Mouse (Mus musculus) adrenal gland, adult 8-10 months (tissue): ENCODE data around the gene N4bp2. TPM values are rescaled to one million over a fixed set of nuclear protein-coding genes. Genes with fewer than 3 reads are reported as not detected.

Source experiments
- DNase-seq: peaks from one replicate; pipeline ENCODE4 v3.0.0; 2022
- total RNA-seq, 4 experiments: library from RNA; stranded (reverse); gene quantifications; 2 replicates each; pipeline ENCODE4 v1.2.4; 2022

Gene N4bp2
- total RNA-seq, 4 experiments from 2014 or later = 14.0 to 16.9 (median 14.9) TPM

- DNase-seq = no peak
Measured at GRCm38 (mm10) chr5:65831917-65832618, 68.7 kb downstream of the N4bp2 start.

- DNase-seq = no peak
Measured at GRCm38 (mm10) chr5:65833092-65833491, 69.8 kb downstream of the N4bp2 start.

- no peak for DNase-seq
Measured at GRCm38 (mm10) chr5:65833766-65834498, 70.6 kb downstream of the N4bp2 start.

GRCm38 (mm10) chr5:65838053-65838452 lies 74.7 kb downstream of the N4bp2 start:
- no peak for DNase-seq

- DNase-seq = no peak
Measured at GRCm38 (mm10) chr5:65842947-65843346, 79.6 kb downstream of the N4bp2 start.

- DNase-seq = no peak
Measured at GRCm38 (mm10) chr5:65846534-65846933, 83.2 kb downstream of the N4bp2 start.

- no peak for DNase-seq
Measured at GRCm38 (mm10) chr5:65846958-65847357, 83.6 kb downstream of the N4bp2 start.

- DNase-seq = no peak
Measured at GRCm38 (mm10) chr5:65847656-65848055, 84.3 kb downstream of the N4bp2 start.

GRCm38 (mm10) chr5:65850765-65851164 lies 87.4 kb downstream of the N4bp2 start:
- no peak for DNase-seq

GRCm38 (mm10) chr5:65854786-65855191 lies 91.5 kb downstream of the N4bp2 start:
- no peak for DNase-seq

GRCm38 (mm10) chr5:65855571-65855970 lies 92.2 kb downstream of the N4bp2 start:
- DNase-seq = no peak

GRCm38 (mm10) chr5:65856591-65857411 lies 93.5 kb downstream of the N4bp2 start:
- DNase-seq = no peak

- no peak for DNase-seq
Measured at GRCm38 (mm10) chr5:65857935-65858334, 94.6 kb downstream of the N4bp2 start.

- DNase-seq = no peak
Measured at GRCm38 (mm10) chr5:65858355-65858754, 95.0 kb downstream of the N4bp2 start.

- DNase-seq = no peak
Measured at GRCm38 (mm10) chr5:65858898-65859297, 95.6 kb downstream of the N4bp2 start.

- no peak for DNase-seq
Measured at GRCm38 (mm10) chr5:65859396-65859795, 96.1 kb downstream of the N4bp2 start.

- no peak for DNase-seq
Measured at GRCm38 (mm10) chr5:65860281-65861000, 97.1 kb downstream of the N4bp2 start.

- no peak for DNase-seq
Measured at GRCm38 (mm10) chr5:65861154-65861944, 98.0 kb downstream of the N4bp2 start, which contains the start of gene Rhoh. TSS of gene Rhoh (plus strand) at chr5:65861213.

GRCm38 (mm10) chr5:65862217-65862927 lies 99.1 kb downstream of the N4bp2 start:
- no peak for DNase-seq

GRCm38 (mm10) chr5:65863349-65863749 lies 100.0 kb downstream of the N4bp2 start:
- DNase-seq = no peak

GRCm38 (mm10) chr5:65864486-65864885 lies 101.2 kb downstream of the N4bp2 start:
- no peak for DNase-seq
